Mouse (Mus musculus): ENCODE measurements around the gene Glipr2. TPM values are rescaled to one million over a fixed set of nuclear protein-coding genes. Genes with fewer than 3 reads are reported as not detected.

Gene Glipr2
- total and polyA plus RNA-seq, 2 experiments from 2014 or later: 21.0 to 27.8 TPM

GRCm38 (mm10) chr4:43969373-43969772, 12.2 kb downstream of the Glipr2 start:
- DNase-seq (ENCODE audit: low spot score): no peak
- Histone ChIP-seq H3K9ac (replicated peaks; ENCODE audit: low read length) (no peak overlapping the region), H3K4me3 (ENCODE audit: low read length) (no peak overlapping the region), H3K4me2 (ENCODE audit: low read depth, low read length) (no peak overlapping the region), H3K36me3 (ENCODE audit: insufficient read depth, low read length) (no peaks in the 10 kb centered on the region), H3K27me3 (ENCODE audit: insufficient read depth, low read length) (no peaks in the 10 kb centered on the region), H3K9me3 (ENCODE audit: low read length) (no peaks in the 10 kb centered on the region), H3K27ac (no peak overlapping the region), H3K4me1 (ENCODE audit: insufficient read depth, low read length) (peaks cover 4% of the 10 kb centered on the region; the same call in 1 of the 2 replicates)
- ATAC-seq: no peak
- 29% methylated on average over 4 of the region's 4 CpGs for WGBS
- TF ChIP-seq CTCF (IDR thresholded peaks at IDR 0.05; ENCODE audit: low read depth): no peak

GRCm38 (mm10) chr4:43970393-43971330, 13.5 kb downstream of the Glipr2 start:
- ATAC-seq: no peak
- no peaks in the 10 kb centered on the region for H3K27me3 ChIP-seq (ENCODE audit: insufficient read depth, low read length)
- peaks cover 4% of the 10 kb centered on the region; the same call in 1 of the 2 replicates for H3K4me1 ChIP-seq (ENCODE audit: insufficient read depth, low read length)
- no peaks in the 10 kb centered on the region for H3K36me3 ChIP-seq (ENCODE audit: insufficient read depth, low read length)
- no peaks in the 10 kb centered on the region for H3K9me3 ChIP-seq (ENCODE audit: low read length)
- no peak overlapping the region for H3K27ac ChIP-seq
- H3K9ac ChIP-seq (replicated peaks; ENCODE audit: low read length): no peak overlapping the region
- DNase-seq (ENCODE audit: low spot score): no peak
- no peak overlapping the region for H3K4me2 ChIP-seq (ENCODE audit: low read depth, low read length)
- TF ChIP-seq CTCF (IDR thresholded peaks at IDR 0.05; ENCODE audit: low read depth): no peak
- 84% methylated on average over 20 of the region's 20 CpGs for WGBS
- H3K4me3 ChIP-seq (ENCODE audit: low read length): no peak overlapping the region

GRCm38 (mm10) chr4:43971541-43972136, 14.4 kb downstream of the Glipr2 start:
- Histone ChIP-seq H3K4me2 (ENCODE audit: low read depth, low read length) (no peak overlapping the region), H3K4me1 (ENCODE audit: insufficient read depth, low read length) (peaks cover 4% of the 10 kb centered on the region; the same call in 1 of the 2 replicates), H3K36me3 (ENCODE audit: insufficient read depth, low read length) (no peaks in the 10 kb centered on the region), H3K27me3 (ENCODE audit: insufficient read depth, low read length) (no peaks in the 10 kb centered on the region), H3K9ac (replicated peaks; ENCODE audit: low read length) (no peak overlapping the region), H3K27ac (peak overlapping the region; percentile 51), H3K4me3 (ENCODE audit: low read length) (no peak overlapping the region), H3K9me3 (ENCODE audit: low read length) (no peaks in the 10 kb centered on the region)
- TF ChIP-seq CTCF (IDR thresholded peaks at IDR 0.05; ENCODE audit: low read depth): no peak
- 68% methylated on average over 9 of the region's 9 CpGs for WGBS
- DNase-seq (ENCODE audit: low spot score): no peak
- ATAC-seq: no peak; the same call in 1 of the 2 replicates

- DNase-seq (ENCODE audit: low spot score): peak; percentile 27
- no peak for TF ChIP-seq CTCF (IDR thresholded peaks at IDR 0.05; ENCODE audit: low read depth)
- Histone ChIP-seq H3K27me3 (ENCODE audit: insufficient read depth, low read length) (no peaks in the 10 kb centered on the region), H3K36me3 (ENCODE audit: insufficient read depth, low read length) (no peaks in the 10 kb centered on the region), H3K4me2 (ENCODE audit: low read depth, low read length) (no peak overlapping the region), H3K4me3 (ENCODE audit: low read length) (no peak overlapping the region), H3K9me3 (ENCODE audit: low read length) (no peaks in the 10 kb centered on the region), H3K27ac (peak overlapping the region; percentile 51), H3K9ac (replicated peaks; ENCODE audit: low read length) (no peak overlapping the region), H3K4me1 (ENCODE audit: insufficient read depth, low read length) (peaks cover 4% of the 10 kb centered on the region; the same call in 1 of the 2 replicates)
- peak; percentile 46 for ATAC-seq
- WGBS: 7% methylated on average over 8 of the region's 8 CpGs
Observed at GRCm38 (mm10) chr4:43972137-43972591, 15.0 kb downstream of the Glipr2 start.

GRCm38 (mm10) chr4:43973526-43973981, 16.4 kb downstream of the Glipr2 start:
- peak; percentile 72 for DNase-seq (ENCODE audit: low spot score)

GRCm38 (mm10) chr4:43974914-43975616, 17.9 kb downstream of the Glipr2 start:
- TF ChIP-seq CTCF (IDR thresholded peaks at IDR 0.05; ENCODE audit: low read depth): no peak
- Histone ChIP-seq H3K9ac (replicated peaks; ENCODE audit: low read length) (no peak overlapping the region), H3K4me2 (ENCODE audit: low read depth, low read length) (no peak overlapping the region), H3K27ac (no peak overlapping the region), H3K36me3 (ENCODE audit: insufficient read depth, low read length) (no peaks in the 10 kb centered on the region), H3K4me3 (ENCODE audit: low read length) (no peak overlapping the region), H3K27me3 (ENCODE audit: insufficient read depth, low read length) (no peaks in the 10 kb centered on the region), H3K4me1 (ENCODE audit: insufficient read depth, low read length) (no peaks in the 10 kb centered on the region), H3K9me3 (ENCODE audit: low read length) (no peaks in the 10 kb centered on the region)
- no peak for DNase-seq (ENCODE audit: low spot score)
- ATAC-seq: no peak
- WGBS: 75% methylated on average over 10 of the region's 10 CpGs

More at GRCm38 (mm10) chr4:43973526-43973981, 16.4 kb downstream of the Glipr2 start:
- no peaks in the 10 kb centered on the region for H3K36me3 ChIP-seq (ENCODE audit: insufficient read depth, low read length)
- no peak overlapping the region for H3K4me2 ChIP-seq (ENCODE audit: low read depth, low read length)
- ATAC-seq: peak; percentile 62
- peaks cover 4% of the 10 kb centered on the region; the same call in 1 of the 2 replicates for H3K4me1 ChIP-seq (ENCODE audit: insufficient read depth, low read length)
- H3K27ac ChIP-seq: peak overlapping the region; percentile 20; the same call in 1 of the 2 replicates
- no peak overlapping the region for H3K9ac ChIP-seq (replicated peaks; ENCODE audit: low read length)
- 14% methylated on average over 4 of the region's 4 CpGs for WGBS
- H3K4me3 ChIP-seq (ENCODE audit: low read length): no peak overlapping the region
- TF ChIP-seq CTCF (IDR thresholded peaks at IDR 0.05; ENCODE audit: low read depth): no peak
- H3K27me3 ChIP-seq (ENCODE audit: insufficient read depth, low read length): no peaks in the 10 kb centered on the region
- no peaks in the 10 kb centered on the region for H3K9me3 ChIP-seq (ENCODE audit: low read length)

Measured in hindbrain, postnatal 0 days (tissue).